Mouse (Mus musculus) CD8-positive naive resting alpha-beta T cell, adult 2 months (primary cell): Measurements from ENCODE around the gene Rbfox1.

Experiments
- DNase-seq, 2 experiments: peaks; one replicate each; pipeline ENCODE4 v3.0.0; 2022; ENCODE audit warnings: low read depth in 2 of 2, low spot score in 2 of 2

The Rbfox1 gene

DNA sequence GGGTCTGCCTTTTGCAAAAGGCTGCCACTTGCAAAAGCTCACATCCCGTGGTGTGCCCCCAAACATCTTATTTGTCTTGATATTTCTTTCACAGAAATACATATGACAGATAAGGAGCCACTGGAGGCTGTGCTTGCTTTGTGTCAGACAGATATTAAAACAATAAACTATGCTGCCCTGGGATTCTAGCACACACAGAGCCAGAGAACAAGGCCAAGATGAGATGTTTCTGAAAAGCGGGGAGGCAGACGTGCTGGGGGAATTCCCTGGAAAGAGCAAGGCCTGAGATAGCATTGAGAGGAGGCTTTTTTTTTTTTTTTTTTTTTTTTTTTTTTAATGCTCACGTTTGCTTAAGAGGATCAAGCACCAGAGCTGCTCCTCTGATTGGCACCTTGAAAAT, 1456.0 kb downstream of the Rbfox1 start:
- no peak for DNase-seq

DNA sequence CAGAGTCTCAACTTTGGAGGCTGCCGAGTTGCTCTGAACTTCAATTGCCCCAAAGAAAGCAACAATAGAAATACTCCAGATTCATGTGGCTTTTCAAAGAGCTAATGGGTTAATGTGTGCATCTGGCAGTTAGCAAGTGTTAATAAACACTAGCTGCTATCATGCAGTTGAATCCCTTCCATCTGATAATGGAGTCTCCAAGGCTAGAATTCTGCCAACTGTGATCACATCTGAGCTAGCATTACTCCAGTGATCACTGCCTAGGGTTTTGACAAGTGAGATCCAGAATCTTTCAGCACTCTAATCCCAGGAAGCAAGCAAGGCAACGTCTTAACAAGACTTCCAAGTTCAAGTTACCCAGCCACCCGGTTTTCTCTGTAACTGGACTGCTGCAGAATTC, 1460.1 kb downstream of the Rbfox1 start:
- DNase-seq = no peak

DNA sequence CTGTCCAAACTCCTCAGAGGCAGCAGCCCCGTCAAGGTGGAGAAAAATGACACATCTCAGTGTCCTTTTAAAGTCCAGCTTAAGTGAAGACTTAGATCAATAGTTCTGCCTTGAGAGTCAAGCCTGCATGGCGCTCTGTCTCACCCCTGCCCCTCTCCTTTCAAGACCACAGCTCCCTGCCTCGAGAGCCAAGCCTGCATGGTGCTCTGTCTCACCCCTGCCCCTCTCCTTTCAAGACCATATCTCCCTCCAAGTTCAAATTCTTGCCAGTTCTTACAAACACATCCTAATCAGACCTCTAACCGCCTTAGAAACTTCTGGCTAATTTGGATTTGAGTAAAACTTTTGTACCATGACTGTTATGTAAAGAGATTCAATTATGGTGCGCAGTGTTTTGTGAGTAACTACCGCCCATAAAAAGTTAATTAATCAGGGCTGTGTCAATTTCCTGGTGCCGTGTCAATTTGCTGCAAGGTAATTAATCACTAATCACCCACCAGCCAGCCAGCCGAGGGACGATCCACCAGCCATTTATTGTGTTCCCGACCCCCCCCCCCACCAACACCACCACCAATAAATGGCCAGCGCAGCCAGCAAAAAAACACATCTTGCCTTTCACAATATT, 1461.0 kb downstream of the Rbfox1 start:
- DNase-seq = no peak

DNA sequence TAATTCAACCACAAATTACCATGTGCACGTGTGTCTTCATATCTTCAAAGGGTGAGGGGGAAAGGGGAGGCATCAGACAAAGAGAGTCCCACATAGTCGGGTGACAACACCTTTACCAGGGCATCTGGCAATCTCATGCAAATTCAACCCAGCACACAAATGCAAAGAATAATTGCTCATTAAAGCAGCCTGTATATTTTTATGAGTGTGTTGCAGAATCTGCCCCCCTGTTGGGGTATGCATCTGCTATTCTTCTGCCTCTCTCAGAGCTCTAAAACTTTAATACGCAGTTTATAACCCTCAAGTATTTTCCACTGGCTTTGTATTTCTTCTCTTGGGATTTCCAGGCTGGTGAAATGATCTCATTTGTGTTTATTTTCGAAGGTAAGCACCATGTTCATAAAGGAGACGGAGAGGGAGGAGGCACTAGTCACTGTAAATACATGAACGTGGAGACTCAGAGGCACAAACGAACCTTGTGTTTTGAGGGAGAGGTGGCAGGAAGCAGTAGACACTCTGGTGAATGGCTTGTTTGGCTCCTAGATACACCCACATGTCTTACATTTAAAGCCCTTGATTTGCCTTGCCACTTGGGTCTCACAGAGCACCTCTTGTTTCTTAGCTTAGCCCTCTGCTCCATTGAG, 1462.5 kb downstream of the Rbfox1 start:
- no peak for DNase-seq

DNA sequence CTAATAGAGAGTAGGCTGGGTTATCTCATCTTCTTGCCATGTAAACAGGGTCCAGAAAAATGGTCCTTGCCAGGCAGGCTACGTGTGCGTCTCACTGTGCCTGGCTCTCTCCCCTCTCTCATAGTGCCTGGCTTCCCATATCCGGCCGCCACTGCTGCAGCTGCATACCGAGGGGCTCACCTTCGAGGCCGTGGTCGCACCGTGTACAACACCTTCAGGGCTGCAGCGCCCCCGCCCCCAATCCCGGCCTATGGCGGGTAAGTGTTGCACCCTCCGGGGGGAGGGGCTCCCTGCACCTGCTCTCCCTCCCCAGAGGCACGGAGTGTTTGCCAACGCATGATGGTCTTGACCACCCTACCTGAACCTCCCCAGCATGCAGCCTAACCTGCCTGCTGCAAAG, 1467.7 kb downstream of the Rbfox1 start:
- no peak for DNase-seq

DNA sequence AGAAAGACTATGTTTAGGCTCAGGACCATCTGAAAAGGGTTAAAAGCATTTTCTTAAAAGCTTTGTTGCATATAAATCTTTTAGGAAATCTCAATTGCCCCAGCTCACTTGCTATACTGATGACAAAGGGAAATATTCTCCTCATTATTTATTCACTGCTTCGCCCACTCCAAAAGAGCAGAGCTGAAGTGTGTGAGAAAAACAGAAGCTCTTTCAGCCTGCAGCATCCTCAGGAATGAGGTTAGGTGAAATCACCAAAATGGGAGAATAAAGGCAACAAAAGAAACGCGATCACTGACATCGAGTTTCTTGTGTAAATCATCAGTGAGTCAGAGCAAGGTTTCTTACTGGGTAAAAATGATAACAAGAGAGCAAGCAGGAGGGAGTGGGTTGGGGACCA, 1469.0 kb downstream of the Rbfox1 start:
- DNase-seq = no peak

DNA sequence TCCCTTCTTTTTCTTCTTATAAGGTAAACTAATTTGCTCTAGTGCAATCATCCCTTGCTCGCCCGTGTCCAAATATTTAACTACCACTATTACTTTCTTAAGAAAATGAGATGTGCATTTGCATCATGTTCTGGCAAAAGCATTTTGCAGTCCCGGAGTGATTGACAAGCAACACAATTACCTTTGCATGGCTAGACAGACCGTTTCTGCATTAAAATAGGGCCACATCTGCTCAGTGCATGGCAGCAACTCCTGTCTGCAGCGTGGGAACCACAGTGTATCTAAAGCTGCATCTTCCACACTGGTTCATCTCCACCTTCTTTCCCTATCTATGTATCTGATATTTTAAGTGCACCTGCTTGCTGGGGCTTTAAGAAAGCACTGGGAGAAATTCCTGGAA, 1473.9 kb downstream of the Rbfox1 start:
- DNase-seq = no peak

DNA sequence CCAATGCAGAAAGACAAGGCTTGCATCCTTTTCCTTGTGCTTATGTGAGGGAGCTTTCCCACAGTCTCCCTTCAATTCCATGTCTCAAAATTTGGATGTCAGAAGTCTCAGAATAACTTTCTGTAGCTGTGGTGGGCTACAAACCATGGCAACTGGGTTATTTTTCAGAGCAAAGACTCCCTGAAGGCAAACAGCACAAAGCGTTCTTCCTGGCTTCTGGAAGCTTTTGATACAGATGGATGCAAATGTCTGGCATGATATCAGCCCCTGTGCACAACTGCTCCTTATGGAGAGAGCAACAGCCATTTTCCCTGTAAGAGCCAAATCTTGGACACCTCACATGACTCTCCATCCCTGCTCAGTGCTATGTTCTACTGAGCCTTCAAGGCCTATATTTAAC, 1475.6 kb downstream of the Rbfox1 start:
- DNase-seq = no peak

DNA sequence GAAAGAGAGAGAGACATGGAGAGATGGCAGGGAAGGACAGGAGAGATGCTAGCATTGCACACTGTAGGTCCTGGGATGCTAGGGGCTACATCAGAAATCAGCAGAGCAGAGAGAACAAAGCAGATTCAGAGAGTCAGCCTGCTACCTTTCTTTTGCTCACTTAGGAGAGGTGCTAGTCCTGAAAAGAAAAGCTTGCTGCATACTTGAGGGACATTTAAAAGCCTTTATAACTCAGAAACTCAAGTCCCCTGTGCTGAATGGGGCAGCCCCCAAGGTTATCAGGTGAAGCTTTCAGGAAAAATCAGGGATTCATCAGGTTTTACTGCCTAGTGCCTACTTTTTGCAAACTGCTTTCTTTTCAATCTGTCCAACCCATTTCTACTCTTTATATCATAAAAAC, 1480.7 kb downstream of the Rbfox1 start:
- no peak for DNase-seq

DNA sequence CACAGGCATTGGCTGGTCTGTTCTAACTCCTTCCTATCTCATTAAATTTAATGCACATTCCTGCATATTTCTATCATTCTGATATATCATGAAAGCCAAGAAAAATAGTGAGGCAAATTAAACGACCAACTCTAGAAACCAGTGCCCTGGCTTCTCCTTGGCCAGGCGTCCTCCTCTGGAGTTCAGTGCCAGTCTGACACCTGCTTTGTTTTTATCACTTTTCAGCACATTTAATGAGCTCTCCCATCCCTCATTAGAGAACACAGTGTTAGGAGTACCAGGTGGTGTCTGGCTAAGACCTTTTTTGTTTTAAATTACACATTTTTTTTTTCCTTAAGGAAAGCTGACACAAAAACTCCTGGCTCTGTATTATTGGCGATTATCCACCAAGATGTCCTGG, 1489.0 kb downstream of the Rbfox1 start:
- no peak for DNase-seq

DNA sequence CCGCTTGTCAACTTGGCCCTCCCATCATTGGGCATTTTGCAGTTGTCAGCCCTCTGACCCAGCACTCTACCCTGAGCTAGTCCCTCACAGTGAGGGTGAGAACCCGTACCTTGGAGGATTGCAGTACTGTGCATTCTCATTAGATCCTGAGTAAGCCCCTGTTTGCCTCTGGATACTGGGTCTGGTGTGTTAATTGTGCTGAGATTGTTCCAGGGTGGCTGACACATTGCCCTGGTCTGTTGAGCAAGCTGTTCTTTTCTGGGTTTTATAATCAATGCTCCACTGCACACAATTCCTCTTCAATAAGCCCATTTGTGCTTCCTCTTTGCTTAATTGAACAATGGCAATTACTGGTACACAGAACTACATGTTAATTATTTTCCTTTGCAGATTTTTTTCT, 1489.5 kb downstream of the Rbfox1 start:
- no peak for DNase-seq

DNA sequence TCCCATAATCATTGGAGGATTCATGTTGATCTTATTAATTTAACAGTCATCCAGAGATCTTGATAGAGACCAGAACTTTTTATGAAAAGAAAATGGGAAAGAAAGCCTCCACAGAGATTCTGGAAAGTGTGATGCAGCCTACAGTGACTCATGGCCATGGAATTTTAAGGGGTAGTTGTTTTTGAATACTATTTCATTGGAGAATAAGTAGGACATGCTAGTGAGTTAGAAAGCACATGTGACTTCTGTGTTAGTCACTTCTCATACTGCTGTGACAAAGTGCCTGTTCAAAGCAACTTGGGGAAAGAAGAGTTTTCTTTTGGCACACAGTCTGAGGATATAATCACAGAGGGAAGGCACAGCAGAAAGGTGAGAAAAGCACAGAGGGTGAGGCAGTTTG, 1510.9 kb downstream of the Rbfox1 start:
- no peak for DNase-seq

DNA sequence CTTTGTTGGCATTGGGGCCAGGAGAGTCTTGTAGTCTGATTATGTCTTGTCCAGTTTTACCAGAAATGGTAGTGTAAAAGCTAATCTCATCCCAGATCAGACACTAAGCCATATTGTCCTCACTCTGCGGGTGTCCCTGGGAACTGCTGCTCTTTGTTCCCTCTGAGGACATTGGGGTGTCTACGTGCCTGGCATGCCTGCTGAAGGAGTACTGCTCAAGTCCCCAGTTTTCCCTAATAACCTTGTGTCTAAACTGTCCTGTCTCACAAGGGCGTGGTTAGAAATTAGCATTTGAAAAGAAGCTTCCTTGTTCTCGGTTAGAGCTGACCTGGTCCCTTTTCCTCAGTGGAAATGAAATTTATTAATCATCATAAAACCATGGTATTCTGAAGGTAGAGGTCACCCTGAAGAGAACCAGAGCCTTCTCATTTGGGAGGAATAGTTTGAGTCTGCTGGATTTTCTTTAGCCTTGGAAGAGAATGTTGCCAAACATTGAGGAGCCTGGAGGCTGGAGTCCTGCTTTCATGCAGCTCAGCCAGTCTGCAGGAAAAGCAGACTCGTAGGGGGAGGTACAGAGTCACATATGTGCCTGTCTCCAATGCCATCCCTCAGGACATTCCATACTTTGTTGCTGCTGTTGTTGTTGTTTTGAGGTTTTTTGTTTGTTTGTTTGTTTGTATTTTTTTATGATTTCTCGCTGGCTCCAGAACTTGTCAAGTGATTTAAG, 1519.8 kb downstream of the Rbfox1 start:
- no peak for DNase-seq

DNA sequence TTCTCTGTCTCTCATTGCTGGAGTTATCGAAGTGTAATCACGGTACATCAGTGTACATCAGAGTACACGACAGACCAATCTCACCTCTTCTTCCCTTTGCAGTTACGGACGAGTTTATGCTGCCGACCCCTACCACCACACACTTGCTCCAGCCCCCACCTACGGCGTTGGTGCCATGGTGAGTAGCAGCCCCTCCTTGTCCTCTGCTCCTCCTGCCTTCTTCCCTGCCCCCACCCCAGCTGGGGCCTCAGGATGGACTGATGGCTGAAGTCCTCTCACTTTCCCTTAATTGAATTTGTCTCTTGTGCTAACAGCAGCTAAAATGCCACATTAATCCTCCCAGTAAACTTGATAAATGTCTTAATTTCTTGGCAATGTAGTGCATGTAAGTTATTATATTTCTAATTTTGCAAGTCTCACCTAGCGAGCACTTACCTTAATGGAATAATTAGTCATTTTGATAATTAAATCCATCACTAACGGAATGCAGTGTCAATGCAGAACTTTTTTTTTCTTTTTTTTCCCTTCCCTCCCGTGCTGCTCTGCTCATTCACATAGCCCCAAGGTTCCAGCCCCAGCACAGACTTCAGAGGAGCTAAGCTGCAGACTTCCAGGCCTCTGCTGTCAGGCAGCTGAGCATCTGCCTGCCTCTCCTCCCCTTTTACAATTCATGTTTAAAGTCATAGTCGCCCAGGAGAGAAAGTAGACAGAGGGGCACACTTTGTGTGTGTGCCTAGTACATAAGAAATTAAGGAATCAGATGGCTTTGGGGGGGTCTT, 1522.9 kb downstream of the Rbfox1 start:
- DNase-seq = no peak

DNA sequence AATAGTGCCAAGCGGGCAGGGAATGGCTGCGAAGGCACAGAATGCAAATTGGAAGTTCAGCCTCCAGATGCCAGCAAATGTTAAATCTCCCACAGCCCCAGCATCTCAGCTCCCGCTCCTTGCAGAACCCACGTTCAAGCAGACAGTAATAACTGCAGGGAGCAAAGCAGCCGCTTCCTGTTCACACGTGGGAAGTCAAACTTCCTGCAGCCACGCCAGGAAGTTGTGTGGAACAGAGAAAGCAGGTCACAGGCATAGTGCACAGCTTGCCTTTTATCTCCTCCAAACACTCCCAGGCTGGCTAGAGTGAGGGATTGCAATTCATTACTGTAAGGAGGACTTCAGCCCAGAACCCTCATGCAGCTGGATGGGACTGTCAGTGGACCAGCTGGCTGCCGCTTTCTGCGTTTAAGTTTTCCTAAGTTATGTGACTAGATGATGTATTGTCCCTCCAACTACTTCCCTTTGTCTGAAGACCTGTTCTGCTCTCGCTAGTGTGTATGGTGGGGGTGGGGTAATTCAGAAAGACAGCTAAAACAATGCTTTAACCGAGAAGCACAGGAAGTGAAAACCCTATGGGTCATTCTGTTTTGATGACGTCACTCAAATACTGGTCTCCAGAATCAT, 1534.6 kb downstream of the Rbfox1 start:
- no peak for DNase-seq

DNA sequence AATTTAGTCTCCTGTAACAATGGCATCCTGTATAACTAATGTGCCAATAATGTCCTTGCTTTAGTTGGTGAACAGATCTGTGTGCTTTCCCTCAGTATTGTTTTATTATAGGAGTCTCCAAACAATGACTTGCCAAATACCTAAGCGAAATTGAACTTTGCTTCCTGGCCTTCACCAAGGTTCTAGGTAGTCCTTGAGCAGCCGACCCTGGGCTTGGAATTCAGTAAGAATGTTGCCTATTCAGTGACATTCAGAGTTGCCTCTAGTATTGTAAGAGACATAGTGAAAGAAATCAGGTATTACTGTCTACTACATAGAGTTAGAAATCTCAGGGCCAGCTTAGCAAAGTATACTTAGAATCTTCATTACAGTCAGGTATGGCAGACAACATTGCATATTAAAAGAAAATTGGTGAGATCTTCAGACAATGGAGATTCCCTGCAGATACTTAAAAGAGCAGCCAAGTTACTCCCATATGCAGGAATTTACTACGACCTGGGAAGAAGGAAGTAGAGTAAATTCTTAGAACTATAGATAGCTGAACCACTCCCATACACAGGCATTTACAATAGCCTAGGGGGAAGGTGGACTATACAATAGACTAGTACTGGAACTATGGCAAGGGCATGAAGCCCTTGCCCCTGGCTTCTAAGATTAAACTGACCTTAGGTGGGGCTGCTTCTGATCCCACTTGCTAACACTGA, 1540.4 kb downstream of the Rbfox1 start:
- no peak for DNase-seq

DNA sequence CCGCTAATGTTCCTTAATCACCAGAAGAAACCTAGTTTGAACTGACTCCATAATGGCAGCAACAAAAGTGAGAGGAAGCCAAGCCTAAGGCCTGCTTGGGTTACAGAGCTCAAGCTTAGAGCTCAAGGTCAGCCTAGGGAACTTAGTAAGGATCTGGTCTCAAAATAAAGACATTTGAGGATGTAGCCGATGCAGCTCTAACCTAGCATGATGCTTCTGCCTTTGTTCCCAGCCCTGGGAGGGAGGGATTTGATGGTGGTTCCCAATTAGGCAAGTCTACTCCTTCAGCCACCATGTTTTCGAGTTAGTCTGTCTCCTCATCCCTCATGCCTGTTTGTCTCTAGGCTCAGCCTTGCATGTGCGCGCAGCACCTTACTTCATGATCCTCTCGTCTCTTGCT, 1548.1 kb downstream of the Rbfox1 start:
- DNase-seq = no peak

DNA sequence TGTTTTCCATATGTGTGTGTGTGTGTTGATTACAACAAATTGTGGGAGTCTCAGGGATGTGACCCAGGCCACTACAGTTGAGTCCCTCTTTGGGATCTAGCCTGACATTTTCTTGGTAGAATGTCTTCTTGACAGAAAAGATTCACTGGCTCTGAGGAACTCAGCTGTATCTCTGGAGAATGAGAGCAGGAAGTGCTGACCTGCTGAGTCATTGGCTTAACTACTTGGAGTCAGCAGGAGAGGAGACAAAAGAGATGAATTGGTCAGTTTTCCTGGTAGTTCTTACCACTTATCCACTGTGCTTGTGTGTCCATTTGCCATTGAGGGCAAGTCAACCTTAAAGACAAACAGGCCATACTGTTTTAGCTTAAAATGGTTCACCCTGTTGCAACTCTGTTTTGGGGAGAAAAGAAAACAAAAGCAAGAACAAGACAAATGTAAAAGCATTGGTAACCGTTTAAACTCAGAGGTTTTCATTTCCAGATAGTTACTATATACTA, 1561.7 kb downstream of the Rbfox1 start:
- no peak for DNase-seq

DNA sequence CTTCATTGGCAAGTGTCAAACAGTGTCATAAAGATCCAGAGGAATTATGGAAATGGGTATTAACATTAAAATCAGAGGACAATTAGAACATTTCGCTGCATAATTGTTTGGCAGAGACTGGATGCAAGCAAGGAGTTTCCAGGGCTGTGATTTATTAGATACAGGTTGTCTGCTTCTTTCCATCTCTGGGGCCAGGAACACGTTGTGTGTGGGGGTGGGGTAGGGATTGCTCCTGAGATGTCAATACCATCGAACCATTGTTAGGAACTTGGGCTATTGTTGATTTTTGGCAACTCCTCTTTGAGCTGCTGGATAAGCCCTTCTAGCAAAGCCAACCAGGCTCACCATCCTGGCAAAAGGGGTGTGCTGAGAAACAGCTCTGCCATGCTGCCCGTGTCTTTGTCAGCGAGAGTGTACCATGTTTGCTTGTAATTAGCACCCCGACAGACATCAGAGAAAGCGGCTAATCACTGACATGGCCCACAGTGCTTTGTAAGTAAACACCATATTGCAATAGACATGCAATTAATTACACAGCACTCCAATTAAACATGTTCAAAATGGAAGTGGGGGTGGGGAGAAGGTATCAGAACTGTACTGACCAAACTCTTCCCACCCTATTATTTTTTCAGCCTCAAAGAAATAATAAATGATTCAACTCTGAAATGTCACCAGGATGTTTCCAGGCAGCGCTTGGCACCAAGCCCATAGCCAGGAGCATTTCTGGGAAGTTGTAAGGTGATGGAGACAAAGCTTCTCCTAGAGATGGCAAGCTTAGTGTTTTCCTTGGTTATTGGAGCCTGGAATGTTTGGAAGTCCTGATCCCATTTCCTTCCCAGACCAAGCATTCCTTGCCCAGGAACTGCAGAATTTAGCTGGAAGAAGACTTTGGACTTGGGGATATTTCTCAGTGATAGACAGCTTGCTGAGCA, 1562.8 kb downstream of the Rbfox1 start:
- DNase-seq = no peak

DNA sequence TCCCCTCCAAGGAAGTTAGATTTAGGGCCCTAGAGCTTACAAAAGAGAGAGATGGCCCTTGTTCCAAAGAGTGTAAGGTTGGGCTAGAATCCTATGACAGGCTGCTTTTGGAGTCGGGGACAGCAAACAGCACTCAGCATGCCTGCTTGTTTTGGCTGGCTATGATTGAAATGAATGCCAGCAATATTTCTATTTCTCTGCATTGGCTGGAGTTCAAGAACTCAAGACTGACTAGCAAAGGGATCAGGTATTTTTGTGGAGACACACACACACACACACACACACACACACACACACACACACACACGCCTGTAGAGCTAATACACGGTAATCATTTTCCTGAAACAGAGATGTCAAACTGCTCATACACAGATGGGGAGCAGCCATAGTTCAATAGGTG, 1566.0 kb downstream of the Rbfox1 start:
- no peak for DNase-seq
